Mouse (Mus musculus) CH12.LX (cell line): ENCODE results near the gene Dapk2. TPM values are rescaled to one million over a fixed set of nuclear protein-coding genes. Genes with fewer than 3 reads are reported as not detected.

Experiments
- DNase-seq: peaks from one replicate; pipeline ENCODE4 v3.0.0-alpha.2; 2013; ENCODE audit errors: extremely low read depth
- H3K27ac ChIP-seq: 2 replicates; pipeline ENCODE4 v1.5.1; 2012; ENCODE audit warnings: low read depth, mild to moderate bottlenecking, control low read depth, moderate library complexity; ENCODE audit not compliant: insufficient read depth
- H3K27me3 ChIP-seq: replicated peaks from 2 replicates; pipeline ENCODE3; 2012; ENCODE audit warnings: inconsistent platforms
- H3K36me3 ChIP-seq, 2 experiments: replicated peaks in 1 of 2; 2 replicates each; pipeline versions ENCODE3 to v1.6.1; 2012; ENCODE audit warnings: inconsistent platforms in 1 of 2, low read length in 1 of 2, mild to moderate bottlenecking in 1 of 2, mixed read lengths in 1 of 2, moderate library complexity in 1 of 2; ENCODE audit not compliant: control insufficient read depth in 1 of 2, insufficient read depth in 1 of 2
- H3K4me1 ChIP-seq, 2 experiments: 2 replicates each; pipeline ENCODE4 v1.6.1; 2012; ENCODE audit warnings: inconsistent platforms in 1 of 2, moderate library complexity in 1 of 2; ENCODE audit not compliant: insufficient read depth in 2 of 2, control insufficient read depth in 1 of 2
- H3K4me2 ChIP-seq: 2 replicates; pipeline ENCODE4 v1.6.1; 2012; ENCODE audit warnings: low read depth, mild to moderate bottlenecking, control low read depth; ENCODE audit not compliant: poor library complexity, insufficient read depth, severe bottlenecking
- H3K4me3 ChIP-seq, 3 experiments: fragments of 150-350 bp in 1 of 3; sonication (generic) in 1 of 3; replicated peaks in 1 of 3; 2 replicates each; pipeline versions ENCODE3 to v1.5.1; 2011 to 2012; ENCODE audit warnings: low read depth in 2 of 3, low read length in 2 of 3, mild to moderate bottlenecking in 2 of 3, moderate library complexity in 2 of 3, control low read depth in 1 of 3, improper control_type of control experiment in 1 of 3, inconsistent platforms in 1 of 3, mixed read lengths in 1 of 3; ENCODE audit not compliant: poor library complexity in 1 of 3
- H3K79me2 ChIP-seq: replicated peaks from 2 replicates; pipeline ENCODE4 v1.6.1; 2012; ENCODE audit warnings: mild to moderate bottlenecking, moderate library complexity; ENCODE audit not compliant: control insufficient read depth, poor library complexity, insufficient read depth, severe bottlenecking; ENCODE audit errors: extremely low read depth
- H3K9ac ChIP-seq: 2 replicates; pipeline ENCODE4 v1.6.1; 2012; ENCODE audit warnings: low read depth, mild to moderate bottlenecking, control low read depth, moderate library complexity; ENCODE audit not compliant: insufficient read depth
- H3K9me3 ChIP-seq: replicated peaks from 2 replicates; pipeline ENCODE3; 2012; ENCODE audit warnings: low read length, inconsistent platforms, mixed read lengths
- BHLHE40 ChIP-seq: IDR thresholded peaks from 2 replicates; pipeline ENCODE4 v1.6.1; 2011; ENCODE audit warnings: mild to moderate bottlenecking, low read depth, low read length, improper control_type of control experiment
- CHD1 ChIP-seq: IDR thresholded peaks from 2 replicates; pipeline ENCODE4 v1.6.1; 2012; ENCODE audit warnings: low read depth, low read length, improper control_type of control experiment, inconsistent platforms
- CHD2 ChIP-seq: IDR thresholded peaks from 2 replicates; pipeline ENCODE4 v1.6.1; 2011; ENCODE audit warnings: low read length, improper control_type of control experiment
- CTCF ChIP-seq, 2 experiments: IDR thresholded peaks in 1 of 2; conservative IDR thresholded peaks in 1 of 2; 2 replicates each; pipeline ENCODE4 v1.5.1; 2011 to 2012; ENCODE audit warnings: low read depth in 2 of 2, low read length in 2 of 2, improper control_type of control experiment in 1 of 2, inconsistent platforms in 1 of 2, mild to moderate bottlenecking in 1 of 2, moderate library complexity in 1 of 2
- E2F4 ChIP-seq: IDR thresholded peaks from 2 replicates; pipeline ENCODE4 v1.6.1; 2011; ENCODE audit warnings: low read depth, low read length, improper control_type of control experiment; ENCODE audit not compliant: insufficient replicate concordance
- ELF1 ChIP-seq: IDR thresholded peaks from 2 replicates; pipeline ENCODE4 v1.6.1; 2014; ENCODE audit warnings: low read depth, mild to moderate bottlenecking, inconsistent platforms, low read length, improper control_type of control experiment
- EP300 ChIP-seq: IDR thresholded peaks from 2 replicates; pipeline ENCODE4 v1.6.1; 2011; ENCODE audit warnings: low read length, improper control_type of control experiment
- ETS1 ChIP-seq: conservative IDR thresholded peaks from 2 replicates; pipeline ENCODE4 v1.6.1; 2012; ENCODE audit warnings: low read depth, mild to moderate bottlenecking, inconsistent platforms, low read length, improper control_type of control experiment, moderate library complexity
- GABPA ChIP-seq: IDR thresholded peaks from 2 replicates; pipeline ENCODE4 v1.6.1; 2012; ENCODE audit warnings: low read depth, low read length, improper control_type of control experiment, inconsistent platforms; ENCODE audit not compliant: insufficient replicate concordance
- HCFC1 ChIP-seq: IDR thresholded peaks from 2 replicates; pipeline ENCODE4 v1.6.1; 2012; ENCODE audit warnings: low read depth, mild to moderate bottlenecking, inconsistent platforms, low read length, improper control_type of control experiment
- IRF4 ChIP-seq: IDR thresholded peaks from 2 replicates; pipeline ENCODE4 v1.6.1; 2014; ENCODE audit warnings: low read depth, mild to moderate bottlenecking, inconsistent platforms, low read length, improper control_type of control experiment
- JUN ChIP-seq: IDR thresholded peaks from 2 replicates; pipeline ENCODE4 v1.6.1; 2011; ENCODE audit warnings: low read depth, mild to moderate bottlenecking, low read length, improper control_type of control experiment, moderate library complexity; ENCODE audit not compliant: insufficient read depth
- JUND ChIP-seq: conservative IDR thresholded peaks from 2 replicates; pipeline ENCODE4 v1.6.1; 2011; ENCODE audit warnings: low read depth, low read length, improper control_type of control experiment
- KAT2A ChIP-seq: IDR thresholded peaks from 2 replicates; pipeline ENCODE4 v1.6.1; 2012; ENCODE audit warnings: low read length, improper control_type of control experiment, inconsistent platforms; ENCODE audit not compliant: insufficient replicate concordance
- MAFK ChIP-seq: IDR thresholded peaks from 2 replicates; pipeline ENCODE4 v1.6.1; 2011; ENCODE audit warnings: low read length, improper control_type of control experiment; ENCODE audit not compliant: insufficient replicate concordance
- MAX ChIP-seq: IDR thresholded peaks from 2 replicates; pipeline ENCODE4 v1.6.1; 2011; ENCODE audit warnings: low read length, improper control_type of control experiment
- MAZ ChIP-seq: IDR thresholded peaks from 2 replicates; pipeline ENCODE4 v1.6.1; 2012; ENCODE audit warnings: low read depth, mild to moderate bottlenecking, inconsistent platforms, low read length, improper control_type of control experiment, moderate library complexity
- MEF2A ChIP-seq: IDR thresholded peaks from 2 replicates; pipeline ENCODE4 v1.6.1; 2014; ENCODE audit warnings: low read depth, mild to moderate bottlenecking, inconsistent platforms, low read length, improper control_type of control experiment, borderline replicate concordance
- MXI1 ChIP-seq: IDR thresholded peaks from 2 replicates; pipeline ENCODE4 v1.6.1; 2011; ENCODE audit warnings: mild to moderate bottlenecking, low read depth, low read length, improper control_type of control experiment
- MYC ChIP-seq: IDR thresholded peaks from 2 replicates; pipeline ENCODE4 v1.6.1; 2011; ENCODE audit warnings: low read depth, mild to moderate bottlenecking, improper control_type of control experiment, low read length
- NELFE ChIP-seq: IDR thresholded peaks from 2 replicates; pipeline ENCODE4 v1.6.1; 2011; ENCODE audit warnings: low read depth, low read length, improper control_type of control experiment
- NRF1 ChIP-seq: IDR thresholded peaks from 2 replicates; pipeline ENCODE4 v1.6.1; 2014; ENCODE audit warnings: low read depth, mild to moderate bottlenecking, inconsistent platforms, low read length, improper control_type of control experiment, moderate library complexity
- PAX5 ChIP-seq: IDR thresholded peaks from 2 replicates; pipeline ENCODE4 v1.6.1; 2012; ENCODE audit warnings: low read length, inconsistent platforms, mixed read lengths
- POLR2A ChIP-seq: IDR thresholded peaks from 2 replicates; pipeline ENCODE4 v1.6.1; 2011; ENCODE audit warnings: low read depth, mild to moderate bottlenecking, improper control_type of control experiment, low read length
- POLR2AphosphoS2 ChIP-seq: IDR thresholded peaks from 2 replicates; pipeline ENCODE4 v1.6.1; 2011; ENCODE audit warnings: low read depth, low read length, improper control_type of control experiment
- RAD21 ChIP-seq: IDR thresholded peaks from 2 replicates; pipeline ENCODE4 v1.6.1; 2011; ENCODE audit warnings: low read depth, mild to moderate bottlenecking, low read length, improper control_type of control experiment, moderate library complexity
- RCOR1 ChIP-seq: conservative IDR thresholded peaks from 2 replicates; pipeline ENCODE4 v1.6.1; 2012; ENCODE audit warnings: low read depth, mild to moderate bottlenecking, inconsistent platforms, low read length, improper control_type of control experiment
- SIN3A ChIP-seq: IDR thresholded peaks from 2 replicates; pipeline ENCODE4 v1.6.1; 2012; ENCODE audit warnings: low read length, improper control_type of control experiment, inconsistent platforms
- SMC3 ChIP-seq: IDR thresholded peaks from 2 replicates; pipeline ENCODE4 v1.6.1; 2011; ENCODE audit warnings: low read depth, low read length, improper control_type of control experiment
- TBP ChIP-seq: conservative IDR thresholded peaks from 2 replicates; pipeline ENCODE4 v1.6.1; 2011; ENCODE audit warnings: low read depth, low read length, improper control_type of control experiment
- TCF12 ChIP-seq: IDR thresholded peaks from 2 replicates; pipeline ENCODE4 v1.6.1; 2014; ENCODE audit warnings: low read depth, mild to moderate bottlenecking, inconsistent platforms, low read length, improper control_type of control experiment
- UBTF ChIP-seq: IDR thresholded peaks from 2 replicates; pipeline ENCODE4 v1.6.1; 2012; ENCODE audit warnings: low read depth, mild to moderate bottlenecking, inconsistent platforms, low read length, improper control_type of control experiment, moderate library complexity
- USF1 ChIP-seq: IDR thresholded peaks from 2 replicates; pipeline ENCODE4 v1.6.1; 2014; ENCODE audit warnings: low read depth, mild to moderate bottlenecking, inconsistent platforms, low read length, improper control_type of control experiment
- USF2 ChIP-seq: conservative IDR thresholded peaks from 2 replicates; pipeline ENCODE4 v1.6.1; 2011; ENCODE audit warnings: low read depth, low read length, improper control_type of control experiment
- ZC3H11A ChIP-seq: IDR thresholded peaks from 2 replicates; pipeline ENCODE4 v1.6.1; 2012; ENCODE audit warnings: low read depth, mild to moderate bottlenecking, inconsistent platforms, low read length, improper control_type of control experiment
- ZKSCAN1 ChIP-seq: IDR thresholded peaks from 2 replicates; pipeline ENCODE4 v1.6.1; 2012; ENCODE audit warnings: low read depth, inconsistent platforms, low read length, improper control_type of control experiment, borderline replicate concordance
- ZMIZ1 ChIP-seq: IDR thresholded peaks from 2 replicates; pipeline ENCODE4 v1.6.1; 2012; ENCODE audit warnings: low read depth, mild to moderate bottlenecking, inconsistent platforms, low read length, improper control_type of control experiment
- ZNF384 ChIP-seq: IDR thresholded peaks from 2 replicates; pipeline ENCODE4 v1.6.1; 2012; ENCODE audit warnings: low read depth, low read length, improper control_type of control experiment, inconsistent platforms
- dilution Hi-C: fragments of 300-500 bp; cut with MboI; formaldehyde crosslinking; loops from 2 replicates; pipeline ENCODE4 v1.14.3; 2020; ENCODE audit warnings: low sequenced_read_pairs; ENCODE audit not compliant: extremely low pct_unique_long_range_greater_than_20kb, extremely low pct_ligation_motif_present
- in situ Hi-C: fragments of 300-500 bp; cut with MboI; formaldehyde crosslinking; loops from 3 replicates; pipeline ENCODE4 v1.14.3; 2019; ENCODE audit warnings: low sequenced_read_pairs, low pct_ligation_motif_present, low pct_unique_long_range_greater_than_20kb, mixed read lengths
- polyA plus RNA-seq: library from polyadenylated mRNA; unstranded; fragments of >175 nt; gene quantifications from 2 replicates; pipeline ENCODE4 v1.2.1, GENCODE M21; 2012; ENCODE audit warnings: low read depth; ENCODE audit not compliant: insufficient read length
- total RNA-seq, 2 experiments: library from RNA; depleted of rRNA; stranded (reverse); fragments of 300-350 nt in 1 of 2; fragments of >200 nt in 1 of 2; gene quantifications; 2 replicates each; pipeline ENCODE4 v1.2.3; 2012 to 2014

Gene Dapk2
- total and polyA plus RNA-seq, 3 experiments = 25.2 to 60.3 (median 39.0) TPM

DNA sequence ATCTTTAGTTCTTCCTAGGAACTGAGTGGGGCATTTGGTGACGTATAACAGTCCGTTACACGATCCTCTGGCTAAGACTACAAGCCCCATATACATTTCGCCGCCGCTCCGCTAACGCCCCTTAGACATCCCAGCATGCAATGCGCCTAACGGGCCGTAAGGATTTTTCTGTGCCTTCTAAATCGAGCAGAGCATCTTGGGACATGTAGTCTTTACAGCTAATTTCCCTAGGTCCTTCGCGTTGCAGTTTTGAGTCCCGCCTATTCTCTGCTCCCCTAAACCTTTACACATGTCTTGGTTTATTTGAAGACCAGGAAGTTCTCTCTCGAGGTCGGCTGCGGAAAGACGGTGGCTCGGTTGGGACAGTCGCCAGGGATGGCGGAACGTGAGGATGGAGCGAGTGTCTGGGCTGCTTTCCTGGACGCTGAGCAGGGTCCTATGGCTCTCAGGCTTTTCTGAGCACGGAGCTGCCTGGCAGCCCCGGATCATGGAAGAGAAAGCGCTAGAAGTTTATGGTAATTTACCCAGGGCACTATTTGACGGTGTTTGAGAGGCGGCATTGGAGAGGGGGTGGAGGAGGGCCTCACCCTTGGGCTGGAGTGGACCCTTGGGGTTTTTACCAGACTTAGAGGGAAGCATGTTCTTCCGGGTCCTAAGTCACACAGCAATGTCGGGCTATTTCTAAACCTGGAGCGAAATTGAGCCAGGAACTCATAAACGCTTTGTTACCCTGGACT lies 31.4 kb upstream of the Dapk2 start, which contains the start of the genes Snx1 and Ciao2a:
Snx1 (minus strand) TSS at position 132 of the 737 bp plus-strand sequence.
Ciao2a (plus strand) TSS at position 156 of the 737 bp plus-strand sequence.
- peak within 1 kb of the TSS; percentile 99 for H3K4me2 ChIP-seq
- H3K9ac ChIP-seq = peak within 1 kb of the TSS; percentile 96
- peak within 1 kb of the TSS; percentile 93 for H3K27ac ChIP-seq
- H3K4me1 ChIP-seq = peaks cover 12 to 51% of the 10 kb centered on the region in 2 experiments
- H3K9me3 ChIP-seq = no peaks in the 10 kb centered on the region
- peaks cover 58% of the 10 kb centered on the region for H3K79me2 ChIP-seq
- dilution Hi-C loops = no loop called here
- TF ChIP-seq KAT2A = peak; percentile 98; the same call in 1 of the 2 replicates
- TF ChIP-seq MEF2A = peak; percentile 47; the same call in 1 of the 2 replicates
- TF ChIP-seq POLR2AphosphoS2 = no peak
- TF ChIP-seq CHD1 = no peak
- no peak for TF ChIP-seq USF1
- TF ChIP-seq POLR2A = peak; percentile 86
- peak; percentile 90 for TF ChIP-seq MYC
- TF ChIP-seq IRF4 = peak; percentile 29; the same call in 1 of the 2 replicates
- TF ChIP-seq TCF12 = peak; percentile 43; the same call in 1 of the 2 replicates
- TF ChIP-seq SMC3 = no peak
- TF ChIP-seq BHLHE40 = peak; percentile 67
- TF ChIP-seq NELFE = peak; percentile 17
- TF ChIP-seq GABPA = peak; percentile 73; the same call in 1 of the 2 replicates
- no peak for TF ChIP-seq ZKSCAN1
- TF ChIP-seq PAX5 = no peak
- TF ChIP-seq TBP = peak; percentile 83
- TF ChIP-seq USF2 = no peak
- TF ChIP-seq JUN = no peak
- TF ChIP-seq MAZ = 0 out of 2 replicates have a peak, but pooled peaks have one; percentile 10
- peak; percentile 87 for TF ChIP-seq MXI1
- TF ChIP-seq ELF1 = peak; percentile 94
- TF ChIP-seq ZNF384 = no peak
- TF ChIP-seq HCFC1 = peak; percentile 94
- peak; percentile 37; the same call in 1 of the 2 replicates for TF ChIP-seq NRF1
- TF ChIP-seq E2F4 = no peak
- TF ChIP-seq MAX = peak; percentile 97
- no peak for TF ChIP-seq CHD2
- no peak for TF ChIP-seq ETS1
- no peak for TF ChIP-seq CTCF (conservative IDR thresholded peaks at IDR 0.05 in 1 of 2, IDR thresholded peaks at IDR 0.05 in 1 of 2; ENCODE audit: low read depth in 2 of 2, low read length in 2 of 2)
- TF ChIP-seq ZMIZ1 = no peak
- TF ChIP-seq ZC3H11A = no peak
- peak; percentile 77 for TF ChIP-seq SIN3A
- no peak for TF ChIP-seq RAD21
- TF ChIP-seq UBTF = no peak
- no peak for TF ChIP-seq RCOR1
- no peak for TF ChIP-seq EP300
- 0 out of 2 replicates have a peak, but pooled peaks have one; percentile 3 for TF ChIP-seq JUND
- no peak for TF ChIP-seq MAFK
- in situ Hi-C loops = loop anchor here (25.0 kb wide), 2 partner anchors 386 to 661 kb away; partner anchors contain the start of genes Aph1b, Fbxl22 and Gm10647
- H3K36me3 ChIP-seq = peaks cover 8 to 26% of the 10 kb centered on the region in 2 experiments
- no peaks in the 10 kb centered on the region for H3K27me3 ChIP-seq
- peak; percentile 99 for DNase-seq
- H3K4me3 ChIP-seq = peak within 1 kb of the TSS; percentile 72 to 91 (median 85)
